Mouse (Mus musculus) liver, embryonic 15.5 days (tissue): ENCODE data around the gene Pacsin1. TPM values are rescaled to one million over a fixed set of nuclear protein-coding genes. Genes with fewer than 3 reads are reported as not detected.

Experiments
- ATAC-seq: fragments of 200-750 bp; cut with Nextera tagmentation; 2 replicates; pipeline ENCODE4 v1.8.0; 2017; ENCODE audit warnings: moderate number of reproducible peaks, mild to moderate bottlenecking, moderate library complexity; ENCODE audit not compliant: insufficient read depth
- H3K27ac ChIP-seq: fragments of 300-500 bp; sonication (generic); replicated peaks from 2 replicates; pipeline ENCODE4 v1.5.1; 2015; ENCODE audit warnings: mild to moderate bottlenecking, inconsistent platforms
- H3K27me3 ChIP-seq: fragments of 300-500 bp; sonication (generic); 2 replicates; pipeline ENCODE4 v1.6.1; 2015; ENCODE audit warnings: mild to moderate bottlenecking, inconsistent platforms
- H3K36me3 ChIP-seq: fragments of 300-500 bp; sonication (generic); replicated peaks from 2 replicates; pipeline ENCODE4 v1.6.1; 2015; ENCODE audit warnings: moderate library complexity, mild to moderate bottlenecking, inconsistent platforms
- H3K4me1 ChIP-seq: fragments of 300-500 bp; sonication (generic); replicated peaks from 2 replicates; pipeline ENCODE4 v1.6.1; 2015; ENCODE audit warnings: inconsistent platforms
- H3K4me2 ChIP-seq: fragments of 300-500 bp; sonication (generic); 2 replicates; pipeline ENCODE4 v1.6.1; 2015; ENCODE audit warnings: moderate library complexity, mild to moderate bottlenecking, inconsistent platforms
- H3K4me3 ChIP-seq: fragments of 300-500 bp; sonication (generic); replicated peaks from 2 replicates; pipeline ENCODE4 v1.5.1; 2015; ENCODE audit warnings: mild to moderate bottlenecking, inconsistent platforms
- H3K9ac ChIP-seq: fragments of 300-500 bp; sonication (generic); 2 replicates; pipeline ENCODE4 v1.6.1; 2015; ENCODE audit warnings: moderate library complexity, mild to moderate bottlenecking, inconsistent platforms
- H3K9me3 ChIP-seq: fragments of 300-500 bp; sonication (generic); replicated peaks from 2 replicates; pipeline ENCODE4 v1.6.1; 2016; ENCODE audit warnings: inconsistent platforms
- WGBS: fragments of 180-500 bp; shearing (Covaris S2); methylation state at CpG from one replicate; pipeline ENCODE4 v1.1.7; 2015; ENCODE audit warnings: mixed read lengths; ENCODE audit not compliant: insufficient replicate concordance; 5-methylcytosine and 5-hydroxymethylcytosine counted together
- polyA plus RNA-seq: library from polyadenylated mRNA; unstranded; fragments of >200 nt; fragmentation: Nextera tagmentation; extraction: Ambion mirVana; gene quantifications from 2 replicates; pipeline ENCODE4 v1.2.1, GENCODE M21; 2015

The Pacsin1 gene
- polyA plus RNA-seq, 1 experiment from 2014 or later, result 0.13 TPM

DNA sequence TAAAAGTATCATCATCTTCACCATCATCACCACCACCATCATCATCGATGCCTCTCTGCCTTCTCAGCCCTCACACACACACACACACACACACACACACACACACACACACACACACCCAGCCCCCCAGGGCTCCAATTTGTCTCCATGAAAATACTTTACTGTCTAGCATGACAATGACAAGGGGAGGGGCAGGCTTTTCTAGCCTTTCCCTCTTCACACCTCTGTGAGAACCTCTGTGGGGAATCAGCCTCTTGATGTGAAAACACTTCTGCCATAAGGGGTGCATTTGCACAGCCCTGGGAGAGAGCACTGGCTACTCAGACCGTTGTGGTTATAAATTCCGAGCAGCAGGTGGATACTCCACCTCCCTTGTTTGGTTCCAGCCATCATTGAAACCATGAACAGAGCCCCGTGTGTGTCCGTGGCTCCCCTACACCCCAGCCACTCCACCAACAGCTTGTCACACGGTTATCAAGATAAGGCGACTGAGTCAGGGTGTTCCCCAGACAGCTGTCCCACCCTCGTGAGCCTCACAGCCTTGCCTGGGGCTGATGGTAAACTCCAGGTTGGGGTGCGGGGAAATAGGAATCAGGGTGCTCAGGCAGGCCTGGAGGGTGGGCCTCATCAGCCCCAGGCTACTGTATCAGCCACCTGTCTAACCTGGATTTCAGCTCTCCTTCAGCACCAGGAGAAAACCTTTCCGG is 1.9 kb upstream of the Pacsin1 start:
- 34% methylated on average over 10 of the region's 10 CpGs for WGBS
- Histone ChIP-seq H3K36me3 (no peaks in the 10 kb centered on the region), H3K9me3 (no peaks in the 10 kb centered on the region), H3K4me3 (no peak overlapping the region), H3K9ac (no peak overlapping the region), H3K4me1 (peaks cover 22% of the 10 kb centered on the region), H3K4me2 (no peak overlapping the region), H3K27me3 (peaks cover 57% of the 10 kb centered on the region), H3K27ac (no peak overlapping the region)
- ATAC-seq, result no peak

DNA sequence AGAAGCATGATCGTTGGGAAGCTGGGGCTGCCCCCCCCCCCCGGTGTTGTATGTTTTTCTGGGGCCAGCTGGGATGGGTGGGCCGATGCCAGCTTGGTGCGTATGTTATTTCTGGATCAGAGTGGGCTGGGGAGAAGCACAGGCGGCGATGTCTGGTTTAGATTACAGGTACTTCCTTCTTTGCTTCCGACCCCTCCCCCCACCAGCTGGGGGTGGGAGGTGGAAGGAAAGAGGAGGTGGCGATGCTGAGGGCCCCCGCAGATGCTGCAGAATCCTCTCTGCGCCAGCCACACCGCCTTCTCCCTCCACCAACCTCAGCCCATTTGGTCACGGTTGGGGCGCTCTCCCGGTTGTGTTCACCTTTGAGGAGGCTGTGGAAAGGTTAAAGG is 696 bp downstream of the Pacsin1 start:
- peaks cover 53% of the 10 kb centered on the region for H3K27me3 ChIP-seq
- H3K4me3 ChIP-seq, result no peak overlapping the region
- no peak overlapping the region for H3K27ac ChIP-seq
- H3K4me1 ChIP-seq, result peaks cover 17% of the 10 kb centered on the region
- no peaks in the 10 kb centered on the region for H3K9me3 ChIP-seq
- 2% methylated on average over 14 of the region's 14 CpGs for WGBS
- no peak for ATAC-seq
- no peaks in the 10 kb centered on the region for H3K36me3 ChIP-seq
- H3K9ac ChIP-seq, result no peak overlapping the region
- peak overlapping the region; percentile 53 for H3K4me2 ChIP-seq

GRCm38 (mm10) chr17:27656414-27656813 is 1.1 kb downstream of the Pacsin1 start:
- Histone ChIP-seq H3K27ac (no peak overlapping the region), H3K9me3 (no peaks in the 10 kb centered on the region), H3K27me3 (peaks cover 51% of the 10 kb centered on the region), H3K36me3 (no peaks in the 10 kb centered on the region), H3K9ac (no peak overlapping the region), H3K4me3 (no peak overlapping the region), H3K4me2 (no peak overlapping the region), H3K4me1 (peaks cover 17% of the 10 kb centered on the region)
- no peak for ATAC-seq
- WGBS, result 2% methylated on average over 5 of the region's 5 CpGs

GRCm38 (mm10) chr17:27657123-27657522 is 1.8 kb downstream of the Pacsin1 start:
- 48% methylated on average over 8 of the region's 8 CpGs for WGBS
- no peak overlapping the region for H3K27ac ChIP-seq

DNA sequence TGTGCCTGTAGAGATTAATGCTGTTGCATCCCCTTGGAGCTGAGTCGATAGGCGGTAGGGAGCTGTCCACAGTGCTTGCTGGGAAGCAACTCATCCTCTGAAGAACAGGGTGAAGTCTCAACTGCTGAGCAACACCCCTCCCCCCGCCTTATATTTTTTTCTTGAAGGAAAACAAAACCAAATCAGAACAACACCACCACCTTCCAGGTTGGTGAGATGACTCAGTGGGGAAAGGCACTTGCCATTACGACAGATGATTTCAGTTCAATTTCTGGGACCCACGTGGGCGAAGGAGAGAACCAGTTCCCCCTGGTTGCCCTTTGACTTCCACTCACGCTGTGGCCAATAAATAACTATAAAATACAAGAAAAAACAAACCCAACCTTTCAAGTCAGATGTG is 3.5 kb downstream of the Pacsin1 start:
- Histone ChIP-seq H3K27ac (no peak overlapping the region), H3K9me3 (no peaks in the 10 kb centered on the region), H3K4me3 (no peak overlapping the region), H3K4me2 (no peak overlapping the region), H3K4me1 (peaks cover 11% of the 10 kb centered on the region), H3K36me3 (no peaks in the 10 kb centered on the region), H3K27me3 (peaks cover 41% of the 10 kb centered on the region), H3K9ac (no peak overlapping the region)
- ATAC-seq, result no peak
- 66% methylated on average over 7 of the region's 7 CpGs for WGBS

More at GRCm38 (mm10) chr17:27657123-27657522, 1.8 kb downstream of the Pacsin1 start:
- H3K9ac ChIP-seq, result no peak overlapping the region
- H3K4me3 ChIP-seq, result no peak overlapping the region
- peaks cover 45% of the 10 kb centered on the region for H3K27me3 ChIP-seq
- H3K4me1 ChIP-seq, result peaks cover 17% of the 10 kb centered on the region
- H3K9me3 ChIP-seq, result no peaks in the 10 kb centered on the region
- no peaks in the 10 kb centered on the region for H3K36me3 ChIP-seq
- ATAC-seq, result no peak
- H3K4me2 ChIP-seq, result no peak overlapping the region

GRCm38 (mm10) chr17:27671720-27672119 is 16.4 kb downstream of the Pacsin1 start:
- 58% methylated on average over 6 of the region's 6 CpGs for WGBS
- ATAC-seq, result no peak
- no peaks in the 10 kb centered on the region for H3K9me3 ChIP-seq

GRCm38 (mm10) chr17:27673945-27674344 is 18.6 kb downstream of the Pacsin1 start:
- H3K9me3 ChIP-seq, result no peaks in the 10 kb centered on the region
- WGBS, result 65% methylated on average over 7 of the region's 7 CpGs
- H3K4me1 ChIP-seq, result no peaks in the 10 kb centered on the region
- no peak for ATAC-seq
- H3K36me3 ChIP-seq, result no peaks in the 10 kb centered on the region
- H3K27me3 ChIP-seq, result no peaks in the 10 kb centered on the region
- H3K4me3 ChIP-seq, result no peak overlapping the region
- H3K27ac ChIP-seq, result no peak overlapping the region
- no peak overlapping the region for H3K4me2 ChIP-seq
- no peak overlapping the region for H3K9ac ChIP-seq

More at GRCm38 (mm10) chr17:27671720-27672119, 16.4 kb downstream of the Pacsin1 start:
- Histone ChIP-seq H3K36me3 (no peaks in the 10 kb centered on the region), H3K4me2 (no peak overlapping the region), H3K4me1 (no peaks in the 10 kb centered on the region), H3K4me3 (no peak overlapping the region), H3K27ac (no peak overlapping the region), H3K9ac (no peak overlapping the region), H3K27me3 (no peaks in the 10 kb centered on the region)

- Histone ChIP-seq H3K36me3 (no peaks in the 10 kb centered on the region), H3K27ac (no peak overlapping the region), H3K4me1 (no peaks in the 10 kb centered on the region), H3K4me2 (no peak overlapping the region), H3K9ac (no peak overlapping the region), H3K9me3 (no peaks in the 10 kb centered on the region), H3K27me3 (no peaks in the 10 kb centered on the region), H3K4me3 (no peak overlapping the region)
- no peak for ATAC-seq
- 40% methylated on average over 9 of the region's 9 CpGs for WGBS
These were observed 20.1 kb downstream of the Pacsin1 start for GRCm38 (mm10) chr17:27675453-27675852.

DNA sequence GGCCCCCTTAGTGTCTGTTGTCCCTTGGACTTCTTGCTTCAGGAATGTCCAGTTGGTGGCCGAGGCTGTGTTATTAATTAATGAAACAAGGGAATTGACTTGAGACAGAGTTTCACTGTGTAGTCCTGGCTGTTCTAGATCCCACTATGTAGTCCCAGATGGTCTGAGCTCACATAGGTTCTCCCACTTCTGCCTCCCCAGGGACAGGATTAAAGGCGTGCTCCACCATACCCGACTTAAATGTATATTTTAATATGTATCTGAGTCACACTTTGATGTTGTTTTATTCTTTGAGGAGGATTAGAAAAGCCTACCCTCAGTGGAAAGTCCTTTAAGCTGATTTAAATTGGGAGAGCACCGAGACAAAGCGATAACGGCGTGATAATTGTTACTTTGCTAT is 21.0 kb downstream of the Pacsin1 start:
- Histone ChIP-seq H3K4me2 (no peak overlapping the region), H3K27ac (no peak overlapping the region), H3K4me3 (no peak overlapping the region), H3K9me3 (no peaks in the 10 kb centered on the region), H3K9ac (no peak overlapping the region), H3K27me3 (no peaks in the 10 kb centered on the region), H3K36me3 (no peaks in the 10 kb centered on the region), H3K4me1 (no peaks in the 10 kb centered on the region)
- no peak for ATAC-seq
- WGBS, result 54% methylated on average over 7 of the region's 7 CpGs

GRCm38 (mm10) chr17:27677756-27678155 is 22.4 kb downstream of the Pacsin1 start:
- no peaks in the 10 kb centered on the region for H3K9me3 ChIP-seq
- ATAC-seq, result no peak
- H3K4me1 ChIP-seq, result no peaks in the 10 kb centered on the region
- no peaks in the 10 kb centered on the region for H3K36me3 ChIP-seq
- no peak overlapping the region for H3K4me3 ChIP-seq
- no peak overlapping the region for H3K9ac ChIP-seq
- 53% methylated on average over 5 of the region's 5 CpGs for WGBS
- no peak overlapping the region for H3K4me2 ChIP-seq
- no peak overlapping the region for H3K27ac ChIP-seq
- H3K27me3 ChIP-seq, result peaks cover 2% of the 10 kb centered on the region; the same call in 1 of the 2 replicates

DNA sequence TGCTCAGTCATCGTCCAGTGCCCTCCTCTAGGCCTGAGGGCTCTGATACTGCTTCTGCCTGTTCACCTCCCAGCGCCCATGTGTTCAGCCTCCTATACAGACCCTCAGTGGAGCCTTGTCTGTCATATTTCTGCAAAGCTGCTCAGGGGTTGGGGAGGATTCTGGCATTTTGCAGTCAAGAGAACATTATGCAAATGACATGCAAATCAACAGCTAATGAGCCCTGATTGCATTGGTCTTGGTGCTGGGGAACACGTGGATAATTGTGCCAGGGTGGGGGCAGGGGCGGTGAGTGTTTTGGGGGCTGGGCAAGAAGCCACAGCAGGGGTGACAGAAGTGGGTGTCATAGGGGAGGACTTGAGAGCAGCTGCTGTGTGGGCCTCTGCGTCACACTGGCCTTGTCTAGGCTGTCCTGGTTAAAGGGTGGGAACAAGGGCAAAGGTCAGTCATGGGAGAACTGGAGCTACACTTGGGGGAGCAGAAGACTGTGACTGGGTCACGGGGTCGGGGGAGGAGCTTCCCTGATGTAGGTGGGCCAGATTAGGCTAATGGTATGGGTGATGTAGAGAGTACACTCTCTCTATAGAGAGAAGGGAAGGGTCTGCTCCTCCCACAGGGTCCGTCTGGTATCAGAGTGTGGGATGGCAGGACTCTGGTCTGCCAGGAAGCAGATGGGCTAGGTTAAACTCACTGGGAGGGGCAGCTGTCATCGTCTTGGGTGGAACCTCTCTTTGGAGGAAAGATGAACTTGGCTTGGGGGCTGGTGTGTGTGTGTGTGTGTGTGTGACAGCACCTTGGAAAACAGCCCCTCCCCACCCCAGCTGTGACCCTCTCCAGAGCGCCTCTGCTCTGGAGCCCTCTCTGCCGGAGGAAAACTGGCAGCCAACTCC is 23.9 kb downstream of the Pacsin1 start:
- WGBS, result 47% methylated on average over 11 of the region's 11 CpGs
- H3K9me3 ChIP-seq, result no peaks in the 10 kb centered on the region
- ATAC-seq, result no peak
- no peak overlapping the region for H3K4me3 ChIP-seq
- peaks cover 16% of the 10 kb centered on the region for H3K27me3 ChIP-seq
- H3K4me2 ChIP-seq, result no peak overlapping the region
- no peaks in the 10 kb centered on the region for H3K36me3 ChIP-seq
- no peak overlapping the region for H3K27ac ChIP-seq
- H3K4me1 ChIP-seq, result no peaks in the 10 kb centered on the region
- H3K9ac ChIP-seq, result no peak overlapping the region
